Mouse (Mus musculus): ENCODE results near the gene Pex13.
"Not testable (repeated sequence)": the region's sequence is repeated elsewhere in the genome, so short reads cannot be mapped to it uniquely, and the experiment has no call there.

Pex13 gene

GRCm38 (mm10) chr11:23647431-23647830 is 18.3 kb downstream of the Pex13 start:
- no peak for DNase-seq (ENCODE audit: low spot score)

GRCm38 (mm10) chr11:23634573-23634972 is 31.2 kb downstream of the Pex13 start:
- no peak for DNase-seq (ENCODE audit: low spot score)

- DNase-seq (ENCODE audit: low spot score) = no peak
Observed at GRCm38 (mm10) chr11:23633879-23634215, 31.9 kb downstream of the Pex13 start.

- DNase-seq (ENCODE audit: low spot score) = peak; percentile 84
Observed at GRCm38 (mm10) chr11:23632945-23633878, 32.5 kb downstream of the Pex13 start, which contains the start of gene 0610010F05Rik. Gene 0610010F05Rik (minus strand): TSS chr11:23633639.

GRCm38 (mm10) chr11:23630664-23631063 is 35.1 kb downstream of the Pex13 start:
- DNase-seq (ENCODE audit: low spot score) = no peak

- DNase-seq (ENCODE audit: low spot score) = no peak
Observed at GRCm38 (mm10) chr11:23618995-23619394, 46.8 kb downstream of the Pex13 start.

- no peak for DNase-seq (ENCODE audit: low spot score)
Observed at GRCm38 (mm10) chr11:23614546-23614945, 51.2 kb downstream of the Pex13 start.

GRCm38 (mm10) chr11:23607291-23607690 is 58.5 kb downstream of the Pex13 start:
- DNase-seq (ENCODE audit: low spot score) = not testable (repeated sequence)
